Mouse (Mus musculus) testis, adult 2 months (tissue): ENCODE results near the gene Grhpr. TPM values are rescaled to one million over a fixed set of nuclear protein-coding genes. Genes with fewer than 3 reads are reported as not detected.
A peak's percentile ranks its signal among the peaks of the same experiment; 100 is the strongest.

Experiments
- H3K27ac ChIP-seq: fragments of 200-500 bp; 2 replicates; pipeline ENCODE4 v1.5.1; 2012; ENCODE audit warnings: low read depth, low read length; ENCODE audit not compliant: control insufficient read depth, insufficient read depth
- H3K27me3 ChIP-seq: fragments of 200-500 bp; 2 replicates; pipeline ENCODE4 v1.6.1; 2012; ENCODE audit warnings: mild to moderate bottlenecking, low read length, moderate library complexity; ENCODE audit not compliant: control insufficient read depth, insufficient read depth
- H3K36me3 ChIP-seq: fragments of 200-500 bp; 2 replicates; pipeline ENCODE4 v1.6.1; 2012; ENCODE audit warnings: mild to moderate bottlenecking, low read length; ENCODE audit not compliant: control insufficient read depth, insufficient read depth
- H3K4me1 ChIP-seq: fragments of 200-500 bp; 2 replicates; pipeline ENCODE4 v1.6.1; 2012; ENCODE audit warnings: low read length; ENCODE audit not compliant: control insufficient read depth, insufficient read depth
- H3K4me3 ChIP-seq: fragments of 200-500 bp; 2 replicates; pipeline ENCODE4 v1.5.1; 2012; ENCODE audit warnings: low read depth, mild to moderate bottlenecking, low read length, moderate library complexity, mixed read lengths; ENCODE audit not compliant: control insufficient read depth
- CTCF ChIP-seq: fragments of 200-500 bp; IDR thresholded peaks from 2 replicates; pipeline ENCODE4 v1.5.1; 2012; ENCODE audit warnings: low read depth, mild to moderate bottlenecking, inconsistent platforms, low read length, moderate library complexity; ENCODE audit not compliant: control insufficient read depth, insufficient read depth, insufficient replicate concordance
- POLR2A ChIP-seq: fragments of 200-500 bp; IDR thresholded peaks from 2 replicates; pipeline ENCODE4 v1.6.1; 2012; ENCODE audit warnings: low read depth, mild to moderate bottlenecking, inconsistent platforms, low read length, moderate library complexity; ENCODE audit not compliant: control insufficient read depth
- polyA plus RNA-seq: library from polyadenylated mRNA; depleted of rRNA; stranded (reverse); fragments of >200 nt; gene quantifications from 2 replicates; pipeline ENCODE4 v1.2.3, GENCODE M21; 2012

The Grhpr gene
- polyA plus RNA-seq, 1 experiment: 13.1 TPM

- no peak within 1 kb of the TSS for H3K27ac ChIP-seq
- no peaks in the 10 kb centered on the region; the same call in 1 of the 2 replicates for H3K36me3 ChIP-seq
- TF ChIP-seq CTCF (no peak), POLR2A (peak; percentile 78; the same call in 1 of the 2 replicates)
- no peaks in the 10 kb centered on the region for H3K27me3 ChIP-seq
- H3K4me3 ChIP-seq: peak within 1 kb of the TSS; percentile 91
- peaks cover 5% of the 10 kb centered on the region for H3K4me1 ChIP-seq
These were observed 37.3 kb downstream of the Grhpr start, which contains the start of gene Polr1e for GRCm38 (mm10) chr4:45018452-45018980. Gene Polr1e (plus strand): TSS chr4:45018583.

DNA sequence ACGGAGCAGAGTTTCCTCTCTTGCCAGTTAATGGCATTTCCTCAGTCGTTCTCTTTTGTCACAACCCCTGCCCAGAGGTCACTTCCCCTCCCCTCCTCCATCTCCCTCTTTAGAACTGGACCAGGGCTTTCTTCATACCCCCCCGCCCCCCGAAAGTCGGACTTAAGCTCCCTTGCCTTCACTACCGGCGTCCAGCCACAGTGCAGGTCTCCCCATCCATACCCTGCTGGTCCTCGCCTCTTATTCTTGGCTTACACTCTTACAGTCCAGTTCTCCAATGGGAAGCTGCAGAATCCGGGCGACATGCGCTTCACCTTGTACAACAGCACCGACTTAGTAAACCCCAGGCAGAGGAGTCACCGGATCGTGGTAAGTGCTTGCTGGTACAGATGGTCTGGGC, 37.8 kb downstream of the Grhpr start:
- H3K36me3 ChIP-seq: peaks cover 2% of the 10 kb centered on the region; the same call in 1 of the 2 replicates
- H3K27ac ChIP-seq: no peak overlapping the region
- no peak for TF ChIP-seq POLR2A
- no peak for TF ChIP-seq CTCF
- H3K27me3 ChIP-seq: no peaks in the 10 kb centered on the region
- H3K4me3 ChIP-seq: peak overlapping the region; percentile 91
- peaks cover 4% of the 10 kb centered on the region; the same call in 1 of the 2 replicates for H3K4me1 ChIP-seq

DNA sequence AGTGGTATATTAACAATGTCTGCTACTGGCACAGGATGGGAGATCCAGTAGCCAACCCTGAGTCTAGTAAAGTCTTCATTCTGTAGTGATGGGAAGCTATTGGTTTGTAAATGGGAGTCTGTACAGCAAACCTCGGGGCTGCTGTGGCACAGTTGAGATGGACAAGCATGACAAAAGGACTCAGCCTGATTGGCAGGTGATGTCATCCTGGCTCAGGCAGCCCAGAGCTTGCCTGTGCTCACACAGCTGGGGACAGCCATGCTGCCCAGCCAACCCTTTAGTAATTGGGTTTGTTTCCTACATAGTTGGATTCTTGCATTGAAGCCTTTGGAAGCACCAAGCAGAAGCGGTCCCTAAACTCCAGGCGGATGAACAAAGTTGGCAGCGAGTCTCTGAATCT, 45.3 kb downstream of the Grhpr start:
- H3K36me3 ChIP-seq: peaks cover 5% of the 10 kb centered on the region

GRCm38 (mm10) chr4:45032586-45032985, 51.4 kb downstream of the Grhpr start:
- H3K27me3 ChIP-seq: no peaks in the 10 kb centered on the region
- peaks cover 3% of the 10 kb centered on the region; the same call in 1 of the 2 replicates for H3K4me1 ChIP-seq
- peaks cover 1% of the 10 kb centered on the region for H3K36me3 ChIP-seq
- no peak for TF ChIP-seq CTCF
- no peak for TF ChIP-seq POLR2A
- no peak overlapping the region for H3K27ac ChIP-seq
- H3K4me3 ChIP-seq: no peak overlapping the region

More for the DNA sequence above, 45.3 kb downstream of the Grhpr start:
- Histone ChIP-seq H3K27ac (no peak overlapping the region), H3K27me3 (no peaks in the 10 kb centered on the region), H3K4me3 (no peak overlapping the region), H3K4me1 (no peaks in the 10 kb centered on the region)
- TF ChIP-seq POLR2A (no peak), CTCF (no peak)

DNA sequence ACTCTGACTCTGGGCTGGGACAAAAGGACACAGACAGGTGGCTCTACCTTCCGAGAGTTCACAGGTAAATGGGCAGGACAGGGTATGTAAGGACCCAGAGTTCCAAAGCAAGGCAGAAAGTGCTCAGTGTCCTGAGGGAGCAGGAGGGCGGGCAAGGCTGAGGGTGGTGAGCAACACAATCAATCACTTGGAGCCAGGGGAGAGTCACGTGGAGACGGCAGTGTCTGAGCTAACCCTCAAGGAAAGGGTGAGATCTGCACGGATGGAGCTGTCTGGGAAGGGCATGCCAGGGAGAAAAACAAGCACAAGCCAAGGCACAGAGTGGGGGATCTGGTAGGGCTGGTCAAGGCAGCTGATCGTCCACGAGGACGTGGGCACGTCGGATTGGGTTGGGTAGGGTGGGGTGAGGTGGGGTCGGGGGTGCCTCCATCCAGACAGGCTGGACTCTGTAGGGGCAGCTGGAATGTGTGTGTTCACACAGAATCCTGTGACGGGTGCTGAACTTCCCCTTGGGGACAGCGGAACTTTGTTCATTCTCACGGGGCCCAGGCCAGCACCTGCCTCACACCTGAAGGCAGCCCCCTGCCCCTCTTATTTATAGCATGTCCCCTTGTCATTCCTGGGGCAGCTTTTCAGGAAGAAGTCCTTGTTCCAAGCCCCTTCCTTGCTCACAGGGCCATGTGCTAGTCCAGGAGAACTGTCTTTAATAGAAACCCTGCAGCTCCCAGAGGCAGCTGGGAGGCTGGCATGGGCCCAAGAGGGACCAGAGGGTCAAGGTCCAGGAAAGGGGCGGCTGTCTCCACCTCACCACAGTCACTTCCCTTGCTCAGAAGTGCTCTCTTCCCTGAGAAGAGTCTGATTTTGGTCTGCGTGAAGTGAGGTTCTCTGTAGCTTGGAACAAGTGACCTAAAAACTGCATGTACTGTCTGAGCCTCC, 53.8 kb downstream of the Grhpr start:
- Histone ChIP-seq H3K4me1 (peaks cover 3% of the 10 kb centered on the region; the same call in 1 of the 2 replicates), H3K27ac (no peak overlapping the region), H3K4me3 (no peak overlapping the region), H3K27me3 (no peaks in the 10 kb centered on the region), H3K36me3 (no peaks in the 10 kb centered on the region; the same call in 1 of the 2 replicates)
- TF ChIP-seq CTCF (no peak), POLR2A (no peak)

- H3K27me3 ChIP-seq: no peaks in the 10 kb centered on the region
- no peak overlapping the region for H3K27ac ChIP-seq
- H3K36me3 ChIP-seq: no peaks in the 10 kb centered on the region
- H3K4me1 ChIP-seq: peaks cover 3% of the 10 kb centered on the region; the same call in 1 of the 2 replicates
- no peak overlapping the region for H3K4me3 ChIP-seq
- TF ChIP-seq POLR2A (no peak), CTCF (no peak)
These were observed 54.9 kb downstream of the Grhpr start for GRCm38 (mm10) chr4:45036048-45036447.

DNA sequence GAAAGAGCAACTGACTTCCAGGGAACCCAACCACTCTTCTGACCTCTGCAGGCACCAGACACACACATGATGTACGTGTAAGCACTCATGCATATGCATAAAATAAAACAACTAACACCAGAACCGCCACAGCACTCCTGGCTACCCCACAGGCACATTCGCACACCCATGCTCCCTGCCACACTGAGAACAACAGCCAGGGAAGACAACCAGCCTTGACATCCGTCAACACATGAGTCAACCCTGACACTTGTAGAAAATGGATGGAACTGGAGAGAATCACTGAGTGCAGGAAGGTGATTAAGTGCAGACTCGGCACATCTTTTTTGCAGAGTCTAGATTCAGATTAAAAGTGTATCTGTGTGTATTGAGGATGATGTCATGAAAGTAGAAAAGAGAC, 55.4 kb downstream of the Grhpr start:
- no peak overlapping the region for H3K4me3 ChIP-seq

More for the DNA sequence above, 55.4 kb downstream of the Grhpr start:
- TF ChIP-seq POLR2A (no peak), CTCF (no peak)
- Histone ChIP-seq H3K4me1 (peaks cover 3% of the 10 kb centered on the region; the same call in 1 of the 2 replicates), H3K27me3 (no peaks in the 10 kb centered on the region), H3K36me3 (no peaks in the 10 kb centered on the region), H3K27ac (no peak overlapping the region)
